Mouse (Mus musculus) embryonic facial prominence, embryonic 11.5 days (tissue): ENCODE data around the gene Kansl1. TPM values are rescaled to one million over a fixed set of nuclear protein-coding genes. Genes with fewer than 3 reads are reported as not detected.

Experiments used
- ATAC-seq: fragments of 200-750 bp; cut with Nextera tagmentation; replicated peaks from 2 replicates; pipeline ENCODE4 v1.8.0; 2017; ENCODE audit warnings: low read depth; ENCODE audit not compliant: insufficient number of reproducible peaks, low FRiP score, low TSS enrichment
- DNase-seq: peaks from one replicate; pipeline ENCODE4 v3.0.0-alpha.2; 2015; ENCODE audit warnings: low spot score
- H3K27ac ChIP-seq: fragments of 300-500 bp; sonication (generic); replicated peaks from 2 replicates; pipeline ENCODE4 v1.5.1; 2014; ENCODE audit warnings: mild to moderate bottlenecking, low read depth, low read length, control low read depth
- H3K27me3 ChIP-seq: fragments of 300-500 bp; sonication (generic); 2 replicates; pipeline ENCODE4 v1.6.1; 2014; ENCODE audit warnings: mild to moderate bottlenecking, low read length, moderate library complexity, mixed read lengths; ENCODE audit not compliant: control insufficient read depth, insufficient read depth
- H3K36me3 ChIP-seq: fragments of 300-500 bp; sonication (generic); replicated peaks from 2 replicates; pipeline ENCODE4 v1.6.1; 2014; ENCODE audit warnings: low read depth, mild to moderate bottlenecking, low read length, moderate library complexity, mixed read lengths; ENCODE audit not compliant: control insufficient read depth, insufficient read depth
- H3K4me1 ChIP-seq: fragments of 300-500 bp; sonication (generic); 2 replicates; pipeline ENCODE4 v1.6.1; 2014; ENCODE audit warnings: low read length, mixed read lengths; ENCODE audit not compliant: control insufficient read depth, insufficient read depth
- H3K4me2 ChIP-seq: fragments of 300-500 bp; sonication (generic); 2 replicates; pipeline ENCODE4 v1.6.1; 2014; ENCODE audit warnings: low read depth, mild to moderate bottlenecking, control low read depth, low read length, moderate library complexity
- H3K4me3 ChIP-seq: fragments of 300-500 bp; sonication (generic); 2 replicates; pipeline ENCODE4 v1.5.1; 2014; ENCODE audit warnings: low read depth, low read length, control low read depth
- H3K9ac ChIP-seq: fragments of 300-500 bp; sonication (generic); replicated peaks from 2 replicates; pipeline ENCODE4 v1.6.1; 2014; ENCODE audit warnings: mild to moderate bottlenecking, control low read depth, low read length
- H3K9me3 ChIP-seq: fragments of 300-500 bp; sonication (generic); replicated peaks from 2 replicates; pipeline ENCODE4 v1.6.1; 2016; ENCODE audit warnings: mild to moderate bottlenecking, low read length, inconsistent platforms, mixed read lengths; ENCODE audit not compliant: control insufficient read depth
- WGBS: fragments of 180-500 bp; shearing (Covaris S2); extraction: QIAGEN DNeasy Blood & Tissue Kit; methylation state at CpG from one replicate; pipeline ENCODE4 v1.1.7; 2014; 5-methylcytosine and 5-hydroxymethylcytosine counted together
- polyA plus RNA-seq: library from polyadenylated mRNA; unstranded; fragments of >200 nt; fragmentation: Nextera tagmentation; extraction: Ambion mirVana; gene quantifications from 2 replicates; pipeline ENCODE4 v1.2.1, GENCODE M21; 2014

The Kansl1 gene
- 33.2 and 33.3 TPM in 2 replicates for polyA plus RNA-seq

- Histone ChIP-seq H3K4me3 (peak within 1 kb of the TSS; percentile 90), H3K9ac (peak within 1 kb of the TSS; percentile 95), H3K4me1 (no peaks in the 10 kb centered on the region), H3K36me3 (no peaks in the 10 kb centered on the region), H3K27ac (peak within 1 kb of the TSS; percentile 38), H3K4me2 (peak within 1 kb of the TSS; percentile 65), H3K27me3 (no peaks in the 10 kb centered on the region), H3K9me3 (no peaks in the 10 kb centered on the region)
- DNase-seq: peak; percentile 43
- peak; percentile 80 for ATAC-seq
- 1% methylated on average over 37 of the region's 69 CpGs for WGBS
These were observed at the start of gene Kansl1 for GRCm38 (mm10) chr11:104468751-104469268. Kansl1 (minus strand) TSS chr11:104468861.

DNA sequence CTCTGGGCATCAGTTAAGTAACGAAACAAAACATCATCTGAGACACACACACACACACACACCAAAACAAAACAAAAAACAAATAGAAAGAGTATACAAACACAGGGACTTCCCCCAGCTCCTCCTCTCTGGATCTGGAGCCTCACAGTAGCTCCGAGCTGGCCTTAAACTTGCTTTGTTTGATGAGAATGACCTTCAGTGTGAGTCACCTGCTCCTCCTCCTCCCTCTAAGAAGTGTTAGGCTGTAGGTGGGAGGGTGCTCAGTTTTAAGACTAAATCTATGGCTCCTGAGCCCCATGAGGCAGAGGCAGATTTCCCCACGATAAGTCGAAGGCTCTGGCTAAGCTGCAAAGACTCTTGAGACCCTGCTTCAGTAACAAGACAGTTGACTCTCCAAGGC, 43.8 kb upstream of the Kansl1 start:
- Histone ChIP-seq H3K9ac (no peak overlapping the region), H3K4me2 (no peak overlapping the region), H3K27me3 (no peaks in the 10 kb centered on the region), H3K27ac (no peak overlapping the region), H3K36me3 (peaks cover 14% of the 10 kb centered on the region), H3K4me1 (no peaks in the 10 kb centered on the region), H3K9me3 (no peaks in the 10 kb centered on the region), H3K4me3 (no peak overlapping the region)
- ATAC-seq: no peak
- DNase-seq: no peak
- 91% methylated on average over 4 of the region's 4 CpGs for WGBS

- H3K9me3 ChIP-seq: no peaks in the 10 kb centered on the region
- peaks cover 15% of the 10 kb centered on the region for H3K36me3 ChIP-seq
- no peaks in the 10 kb centered on the region for H3K27me3 ChIP-seq
- no peak overlapping the region for H3K27ac ChIP-seq
- 90% methylated on average over 2 of the region's 2 CpGs for WGBS
- no peak overlapping the region for H3K4me2 ChIP-seq
- H3K9ac ChIP-seq: no peak overlapping the region
- DNase-seq: peak; percentile 68
- no peaks in the 10 kb centered on the region for H3K4me1 ChIP-seq
- no peak for ATAC-seq
- H3K4me3 ChIP-seq: no peak overlapping the region
These were observed 41.9 kb upstream of the Kansl1 start for GRCm38 (mm10) chr11:104510606-104511005.

- DNase-seq (no peak), ATAC-seq (no peak)
- Histone ChIP-seq H3K27ac (no peak overlapping the region), H3K4me2 (no peak overlapping the region), H3K36me3 (peaks cover 20% of the 10 kb centered on the region), H3K4me3 (no peak overlapping the region), H3K9me3 (no peaks in the 10 kb centered on the region), H3K27me3 (no peaks in the 10 kb centered on the region), H3K9ac (no peak overlapping the region), H3K4me1 (no peaks in the 10 kb centered on the region)
- 92% methylated on average over 4 of the region's 4 CpGs for WGBS
These were observed 39.8 kb upstream of the Kansl1 start for GRCm38 (mm10) chr11:104508455-104508854.

- no peaks in the 10 kb centered on the region for H3K36me3 ChIP-seq
- no peaks in the 10 kb centered on the region for H3K27me3 ChIP-seq
- H3K27ac ChIP-seq: no peak overlapping the region
- H3K4me1 ChIP-seq: no peaks in the 10 kb centered on the region
- DNase-seq (no peak), ATAC-seq (no peak)
- WGBS: 83% methylated on average over 3 of the region's 3 CpGs
- H3K4me2 ChIP-seq: no peak overlapping the region
- no peaks in the 10 kb centered on the region for H3K9me3 ChIP-seq
- no peak overlapping the region for H3K9ac ChIP-seq
- no peak overlapping the region for H3K4me3 ChIP-seq
These were observed 19.6 kb upstream of the Kansl1 start for GRCm38 (mm10) chr11:104488292-104488691.

GRCm38 (mm10) chr11:104481971-104482370, 13.3 kb upstream of the Kansl1 start:
- H3K27me3 ChIP-seq: no peaks in the 10 kb centered on the region
- H3K27ac ChIP-seq: no peak overlapping the region
- no peaks in the 10 kb centered on the region for H3K9me3 ChIP-seq
- H3K4me1 ChIP-seq: no peaks in the 10 kb centered on the region
- WGBS: 92% methylated on average over 8 of the region's 8 CpGs
- no peak overlapping the region for H3K4me2 ChIP-seq
- no peaks in the 10 kb centered on the region for H3K36me3 ChIP-seq
- H3K4me3 ChIP-seq: no peak overlapping the region
- no peak overlapping the region for H3K9ac ChIP-seq
- ATAC-seq (no peak), DNase-seq (no peak)

DNA sequence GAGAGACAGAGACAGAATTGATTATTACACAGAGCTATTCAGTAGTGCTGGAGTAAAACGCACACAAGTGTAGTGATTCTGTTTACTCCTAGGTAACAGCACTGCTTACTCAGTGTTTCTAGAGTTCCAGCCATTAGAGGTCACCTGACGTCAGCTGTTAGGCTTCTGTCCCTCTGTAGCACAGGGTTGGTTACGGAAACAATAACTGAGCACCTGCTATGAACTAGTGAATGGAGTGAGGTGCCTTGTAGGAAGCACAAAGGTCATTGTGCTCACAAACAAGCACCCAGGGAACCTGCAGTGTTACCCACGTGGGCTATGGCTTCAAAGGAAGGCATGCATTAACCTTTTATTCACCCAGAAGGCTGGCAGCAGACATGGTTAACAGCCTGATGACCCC, 10.8 kb upstream of the Kansl1 start:
- no peak overlapping the region for H3K9ac ChIP-seq
- whole genome bisulfite sequencing: 59% methylated on average over 4 of the region's 4 CpGs
- no peak overlapping the region for H3K4me2 ChIP-seq
- no peak overlapping the region for H3K27ac ChIP-seq
- no peak for ATAC-seq
- no peaks in the 10 kb centered on the region for H3K4me1 ChIP-seq
- no peaks in the 10 kb centered on the region for H3K27me3 ChIP-seq
- no peaks in the 10 kb centered on the region for H3K9me3 ChIP-seq
- DNase-seq: no peak
- H3K4me3 ChIP-seq: no peak overlapping the region
- H3K36me3 ChIP-seq: no peaks in the 10 kb centered on the region

GRCm38 (mm10) chr11:104469371-104469835, 742 bp upstream of the Kansl1 start:
- no peaks in the 10 kb centered on the region for H3K27me3 ChIP-seq
- H3K9ac ChIP-seq: peak overlapping the region; percentile 95
- WGBS: under 1% methylated on average over 16 of the region's 19 CpGs
- peak overlapping the region; percentile 64 for H3K4me2 ChIP-seq
- H3K27ac ChIP-seq: no peak overlapping the region
- DNase-seq (peak; percentile 95), ATAC-seq (peak; percentile 99)
- H3K4me1 ChIP-seq: no peaks in the 10 kb centered on the region
- no peaks in the 10 kb centered on the region for H3K36me3 ChIP-seq
- no peaks in the 10 kb centered on the region for H3K9me3 ChIP-seq
- peak overlapping the region; percentile 90 for H3K4me3 ChIP-seq
